Mouse (Mus musculus) adrenal gland, postnatal 25 days (tissue): ENCODE measurements around the gene Snhg11. TPM values are rescaled to one million over a fixed set of nuclear protein-coding genes. Genes with fewer than 3 reads are reported as not detected.

Experiments
- total RNA-seq: library from RNA; stranded (reverse); gene quantifications from 2 replicates; pipeline ENCODE4 v1.2.3, GENCODE M21; 2021

Gene Snhg11
- total RNA-seq, 1 experiment from 2014 or later: 8.6 TPM

Other genes with a start within 250 kb of the Snhg11 start
- 33.4 and 33.5 TPM in 2 replicates for gene Tgm2, start 229.2 kb upstream of the Snhg11 start, total RNA-seq
- 1.3 and 2.4 TPM in 2 replicates for gene D630003M21Rik, start 146.4 kb upstream of the Snhg11 start, total RNA-seq
- not detected in 2 replicates for gene Bpi, start 117.5 kb upstream of the Snhg11 start, total RNA-seq
- gene Lbp, start 69.1 kb upstream of the Snhg11 start, total RNA-seq: 11.5 and 12.4 TPM in 2 replicates
- gene Ralgapb, start 34.2 kb downstream of the Snhg11 start, total RNA-seq: 68.9 and 72.1 TPM in 2 replicates
- gene Adig, start 127.0 kb downstream of the Snhg11 start, total RNA-seq: 43.7 and 44.2 TPM in 2 replicates
- gene Arhgap40, start 137.2 kb downstream of the Snhg11 start, total RNA-seq: not detected in 2 replicates
- not detected in 2 replicates for gene Slc32a1, start 235.1 kb downstream of the Snhg11 start, total RNA-seq
- 9.9 and 14.8 TPM in 2 replicates for gene Actr5, start 249.2 kb downstream of the Snhg11 start, total RNA-seq